In the genomic region with DNA sequence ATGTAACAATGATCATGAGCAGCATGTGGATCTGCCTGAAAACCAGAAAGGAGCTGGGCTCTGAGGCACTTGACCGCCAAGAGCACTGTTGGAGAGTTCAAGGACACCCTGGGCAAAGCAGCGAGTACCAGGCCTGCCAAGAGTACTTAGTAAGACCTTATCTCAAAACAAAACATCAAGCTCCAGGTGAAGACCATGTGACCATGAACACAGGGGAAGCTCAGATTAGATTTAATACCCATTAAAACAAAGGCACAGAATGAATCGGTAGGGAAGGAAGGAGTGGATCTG, we compare ENCODE assay signal across 26 mouse cellular contexts. TPM values are rescaled to one million over a fixed set of nuclear protein-coding genes. Genes with fewer than 3 reads are reported as not detected.
A peak's percentile ranks its signal among the peaks of the same experiment; 100 is the strongest.
DNase-seq lines count a peak whose midpoint lies in the region; ATAC-seq and TF ChIP-seq lines count a peak whose summit lies in the region.
"Had no signal": no experiment of that assay in that cellular context is flagged by ENCODE, and none has a peak within 500 bp of the region (broad histone marks: within the 10 kb centered on the region; RNA-seq: fewer than 3 reads in every experiment).

No protein-coding gene starts in this region.

- WGBS in hindbrain, embryonic 14.5 days, result 86% methylated on average over 3 of the region's 3 CpGs
- WGBS in hindbrain, embryonic 12.5 days, result 83% methylated on average over 3 of the region's 3 CpGs
- WGBS in liver, adult 2 months, result 9% methylated on average over 3 of the region's 3 CpGs
- 62% methylated on average over 3 of the region's 3 CpGs for WGBS in liver, embryonic 12.5 days (ENCODE audit: insufficient replicate concordance)
- WGBS in kidney, embryonic 16.5 days, result 64% methylated on average over 3 of the region's 3 CpGs

- no peak for DNase-seq in hindbrain, embryonic 14.5 days (ENCODE audit: low spot score)
- peak; percentile 92 for DNase-seq in liver, adult 2 months (ENCODE audit: extremely low read depth, low read depth, low spot score)
- DNase-seq in thymus, postnatal 36 days, result no peak
- DNase-seq: cerebellum, adult 2 months; cerebellum, postnatal 36 days; forebrain, postnatal 0 days; gastrocnemius, postnatal 36 days; heart, postnatal 4 days; lung, embryonic 14.5 days; midbrain, embryonic 14.5 days; right cerebral cortex, postnatal 25 days; thymus, postnatal 14 days had no signal

- no peaks in the 10 kb centered on the region for H3K36me3 ChIP-seq in hindbrain, embryonic 14.5 days (replicated peaks; ENCODE audit: control insufficient read depth, insufficient read depth)
- H3K36me3 ChIP-seq in hindbrain, embryonic 12.5 days, result no peaks in the 10 kb centered on the region
- H3K36me3 ChIP-seq in liver, adult 2 months (ENCODE audit: control insufficient read depth, insufficient read depth, low read length), result peaks cover 6% of the 10 kb centered on the region; the same call in 1 of the 2 replicates
- no peaks in the 10 kb centered on the region for H3K36me3 ChIP-seq in liver, embryonic 12.5 days
- H3K36me3 ChIP-seq in kidney, embryonic 16.5 days (ENCODE audit: insufficient read depth, low read length), result no peaks in the 10 kb centered on the region
- H3K36me3 ChIP-seq: forebrain, embryonic 10.5 days; heart, embryonic 15.5 days; stomach, embryonic 15.5 days had no signal

- no peak for ATAC-seq in hindbrain, embryonic 14.5 days (ENCODE audit: low FRiP score)
- no peak for ATAC-seq in hindbrain, embryonic 12.5 days (ENCODE audit: low FRiP score)
- no peak for ATAC-seq in liver, embryonic 12.5 days
- ATAC-seq in kidney, embryonic 16.5 days (ENCODE audit: low FRiP score, low TSS enrichment), result no peak

- H3K9ac ChIP-seq in hindbrain, embryonic 14.5 days, result no peak overlapping the region
- H3K9ac ChIP-seq in hindbrain, embryonic 12.5 days, result no peak overlapping the region
- peak overlapping the region; percentile 22 for H3K9ac ChIP-seq in liver, adult 2 months (ENCODE audit: low read depth, low read length)
- H3K9ac ChIP-seq in liver, embryonic 12.5 days, result no peak overlapping the region
- H3K9ac ChIP-seq in kidney, embryonic 16.5 days (replicated peaks; ENCODE audit: low read length), result no peak overlapping the region; the same call in 1 of the 2 replicates
- H3K9ac ChIP-seq: forebrain, postnatal 0 days; heart, embryonic 15.5 days; lung, embryonic 14.5 days; stomach, embryonic 15.5 days had no signal

- H3K27me3 ChIP-seq in hindbrain, embryonic 14.5 days (ENCODE audit: control insufficient read depth, insufficient read depth, low read length), result no peaks in the 10 kb centered on the region
- no peaks in the 10 kb centered on the region for H3K27me3 ChIP-seq in hindbrain, embryonic 12.5 days
- no peaks in the 10 kb centered on the region for H3K27me3 ChIP-seq in liver, adult 2 months (ENCODE audit: control insufficient read depth, insufficient read depth, low read length)
- H3K27me3 ChIP-seq in liver, embryonic 12.5 days (replicated peaks), result no peaks in the 10 kb centered on the region
- no peaks in the 10 kb centered on the region for H3K27me3 ChIP-seq in kidney, embryonic 16.5 days (ENCODE audit: insufficient read depth, low read length)
- H3K27me3 ChIP-seq: heart, embryonic 15.5 days; stomach, embryonic 15.5 days had no signal

- TF ChIP-seq CTCF in liver, adult 2 months (IDR thresholded peaks at IDR 0.05; ENCODE audit: low read depth, low read length), result no peak
- TF ChIP-seq CTCF in bone marrow macrophage, adult 2 months (IDR thresholded peaks at IDR 0.05; ENCODE audit: low read depth, low read length), result no peak

- H3K4me1 ChIP-seq in hindbrain, embryonic 14.5 days (replicated peaks; ENCODE audit: control insufficient read depth, insufficient read depth, low read length), result 0 out of 2 replicates have a peak, but pooled peaks cover 8% of the 10 kb centered on the region
- H3K4me1 ChIP-seq in hindbrain, embryonic 12.5 days, result peaks cover 9% of the 10 kb centered on the region; the same call in 1 of the 2 replicates
- peaks cover 38% of the 10 kb centered on the region for H3K4me1 ChIP-seq in liver, adult 2 months (ENCODE audit: control insufficient read depth, insufficient read depth, low read length)
- H3K4me1 ChIP-seq in liver, embryonic 12.5 days, result peaks cover 9% of the 10 kb centered on the region; the same call in 1 of the 2 replicates
- H3K4me1 ChIP-seq in bone marrow macrophage, adult 2 months (ENCODE audit: control insufficient read depth, insufficient read depth, low read length), result peaks cover 65% of the 10 kb centered on the region
- peaks cover 26% of the 10 kb centered on the region for H3K4me1 ChIP-seq in kidney, embryonic 16.5 days (ENCODE audit: insufficient read depth, low read length)
- H3K4me1 ChIP-seq: stomach, embryonic 15.5 days had no signal

- peak overlapping the region; percentile 49; the same call in 1 of the 2 replicates for H3K27ac ChIP-seq in hindbrain, embryonic 14.5 days
- no peak overlapping the region for H3K27ac ChIP-seq in hindbrain, embryonic 12.5 days
- H3K27ac ChIP-seq in liver, adult 2 months (replicated peaks; ENCODE audit: insufficient read depth, low read depth, low read length), result peak overlapping the region; percentile 91
- H3K27ac ChIP-seq in liver, embryonic 12.5 days, result no peak overlapping the region
- H3K27ac ChIP-seq in bone marrow macrophage, adult 2 months (ENCODE audit: insufficient read depth, low read depth, low read length), result peak overlapping the region; percentile 27
- H3K27ac ChIP-seq in kidney, embryonic 16.5 days (ENCODE audit: low read length), result peak overlapping the region; percentile 81
- H3K27ac ChIP-seq: forebrain, embryonic 10.5 days; heart, embryonic 15.5 days; stomach, embryonic 15.5 days had no signal

- H3K79me2 ChIP-seq in liver, adult 2 months (ENCODE audit: control insufficient read depth, insufficient read depth, low read length), result peaks cover 42% of the 10 kb centered on the region

- no peak overlapping the region for H3K4me2 ChIP-seq in hindbrain, embryonic 14.5 days (replicated peaks)
- no peak overlapping the region for H3K4me2 ChIP-seq in hindbrain, embryonic 12.5 days (replicated peaks)
- no peak overlapping the region for H3K4me2 ChIP-seq in liver, embryonic 12.5 days
- no peak overlapping the region for H3K4me2 ChIP-seq in kidney, embryonic 16.5 days (replicated peaks; ENCODE audit: low read depth, low read length)
- H3K4me2 ChIP-seq: heart, embryonic 15.5 days; liver, embryonic 11.5 days; lung, embryonic 14.5 days; stomach, embryonic 15.5 days had no signal

- no peak overlapping the region for H3K4me3 ChIP-seq in hindbrain, embryonic 14.5 days (replicated peaks; ENCODE audit: low read length)
- no peak overlapping the region for H3K4me3 ChIP-seq in hindbrain, embryonic 12.5 days
- no peak overlapping the region for H3K4me3 ChIP-seq in liver, adult 2 months (ENCODE audit: insufficient read depth, low read depth, low read length)
- no peak overlapping the region for H3K4me3 ChIP-seq in liver, embryonic 12.5 days
- H3K4me3 ChIP-seq in bone marrow macrophage, adult 2 months (ENCODE audit: insufficient read depth, low read length), result no peak overlapping the region
- no peak overlapping the region for H3K4me3 ChIP-seq in kidney, embryonic 16.5 days (ENCODE audit: low read length)
- H3K4me3 ChIP-seq: forebrain, embryonic 10.5 days; heart, embryonic 15.5 days; myocyte; stomach, embryonic 15.5 days had no signal

- no peaks in the 10 kb centered on the region for H3K9me3 ChIP-seq in hindbrain, embryonic 14.5 days (ENCODE audit: control insufficient read depth, low read length)
- H3K9me3 ChIP-seq in hindbrain, embryonic 12.5 days (replicated peaks), result no peaks in the 10 kb centered on the region
- no peaks in the 10 kb centered on the region for H3K9me3 ChIP-seq in liver, embryonic 12.5 days (replicated peaks)
- no peaks in the 10 kb centered on the region for H3K9me3 ChIP-seq in kidney, embryonic 16.5 days (ENCODE audit: low read length)
- H3K9me3 ChIP-seq: forebrain, embryonic 10.5 days; heart, embryonic 15.5 days; stomach, embryonic 15.5 days had no signal

- no peak for TF ChIP-seq POLR2A in liver, adult 2 months (IDR thresholded peaks at IDR 0.05; ENCODE audit: extremely low read depth, insufficient read depth, low read length)
- TF ChIP-seq POLR2A in bone marrow macrophage, adult 2 months (IDR thresholded peaks at IDR 0.05; ENCODE audit: borderline replicate concordance, low read depth, low read length), result no peak

RNA-seq across cellular contexts. Expression of gene 9130230L23Rik, which starts 58.8 kb away (rescaled TPM):
- polyA plus RNA-seq in hindbrain, embryonic 14.5 days (2014; fragmentation: Nextera tagmentation; extraction: Ambion mirVana), result 0.26 TPM in 1 of 2 replicates, not detected in the other
- polyA plus RNA-seq in hindbrain, embryonic 12.5 days (2016; fragmentation: Nextera tagmentation; extraction: Ambion mirVana), result 0.18 TPM in 1 of 2 replicates, not detected in the other
- total RNA-seq in liver, adult 2 months (2014; rRNA removed), result 0.65 and 0.67 TPM in 2 replicates
- polyA plus RNA-seq in liver, adult 2 months (2012; rRNA removed), result not detected in 2 replicates
- polyA plus RNA-seq in liver, embryonic 12.5 days (2016; fragmentation: Nextera tagmentation; extraction: Ambion mirVana), result 0.18 TPM in 1 of 2 replicates, not detected in the other
- polyA plus RNA-seq in bone marrow macrophage, adult 2 months (2012; ENCODE audit: insufficient read depth, insufficient read length, missing spikeins), result 1.0 TPM in 2 replicates
- polyA plus RNA-seq in kidney, embryonic 16.5 days (2015; fragmentation: Nextera tagmentation; extraction: Ambion mirVana), result 0.56 and 1.2 TPM in 2 replicates
- total RNA-seq: forebrain, postnatal 0 days; gastrocnemius, postnatal 36 days; heart, adult 8-10 months; heart, postnatal 4 days; layer of hippocampus, adult 18-20 months; left cerebral cortex, postnatal 36 days; megakaryocyte progenitor cell, adult 5-6 weeks had no signal
- polyA plus RNA-seq: C2C12; cerebellum, adult 2 months; forebrain, embryonic 10.5 days; forebrain, postnatal 0 days; liver, embryonic 11.5 days; midbrain, embryonic 14.5 days had no signal

Comparison
In these comparisons a context has a peak if more than half of its experiments do, and no peak if none do; other contexts are left out.
1. H3K27ac ChIP-seq: peak in hindbrain, embryonic 14.5 days (single experiment), liver, adult 2 months (single experiment), bone marrow macrophage, adult 2 months (single experiment) and kidney, embryonic 16.5 days (single experiment); none in hindbrain, embryonic 12.5 days (single experiment) and liver, embryonic 12.5 days (single experiment).